36 mouse cellular contexts compared by ENCODE assay signal in the genomic region with DNA sequence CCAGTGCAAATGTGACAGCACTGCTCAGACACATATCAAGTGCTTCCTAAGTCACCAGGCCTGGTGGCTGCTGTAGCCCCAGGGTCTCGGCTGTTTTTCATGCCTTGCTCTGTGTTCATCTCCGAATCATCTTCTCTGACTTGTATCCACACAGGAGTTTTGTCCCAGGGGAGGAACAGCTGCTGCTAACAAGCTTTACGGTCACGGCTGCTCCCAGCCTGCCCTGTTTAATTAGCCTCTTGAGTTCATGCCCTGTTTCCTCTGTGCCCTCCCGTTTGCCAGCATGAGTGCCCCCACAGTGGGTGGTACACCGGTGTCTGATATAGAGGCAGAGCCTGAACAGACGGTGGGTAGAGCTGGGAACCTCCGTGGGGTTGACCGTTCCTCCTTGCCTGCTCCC. TPM values are rescaled to one million over a fixed set of nuclear protein-coding genes. Genes with fewer than 3 reads are reported as not detected.
A peak's percentile ranks its signal among the peaks of the same experiment; 100 is the strongest.
DNase-seq lines count a peak whose midpoint lies in the region; ATAC-seq and TF ChIP-seq lines count a peak whose summit lies in the region.
"Had no signal": no experiment of that assay in that cellular context is flagged by ENCODE, and none has a peak within 500 bp of the region (broad histone marks: within the 10 kb centered on the region; RNA-seq: fewer than 3 reads in every experiment).

No protein-coding gene starts in this region.

- WGBS in hindbrain, embryonic 12.5 days = 69% methylated on average over 9 of the region's 9 CpGs
- WGBS in hindbrain, embryonic 14.5 days = 57% methylated on average over 9 of the region's 9 CpGs

- TF ChIP-seq POLR2A in brain, embryonic 14.5 days (IDR thresholded peaks at IDR 0.05; ENCODE audit: borderline replicate concordance, extremely low read depth, insufficient read depth, insufficient read length, poor library complexity, severe bottlenecking) = no peak

- no peak overlapping the region for H3K4me3 ChIP-seq in hindbrain, embryonic 12.5 days
- H3K4me3 ChIP-seq in hindbrain, embryonic 14.5 days (replicated peaks; ENCODE audit: low read length) = no peak overlapping the region
- no peak overlapping the region for H3K4me3 ChIP-seq in C2C12 (ENCODE audit: insufficient read depth, poor library complexity, severe bottlenecking)
- H3K4me3 ChIP-seq: embryonic facial prominence, embryonic 13.5 days; erythroblast, embryonic 14.5 days; left cerebral cortex, adult 2 months; limb, embryonic 13.5 days; liver, embryonic 12.5 days; megakaryocyte, embryonic 14.5 days; neural tube, embryonic 13.5 days had no signal

- no peak overlapping the region for H3K9ac ChIP-seq in hindbrain, embryonic 12.5 days
- no peak overlapping the region for H3K9ac ChIP-seq in hindbrain, embryonic 14.5 days
- H3K9ac ChIP-seq: embryonic facial prominence, embryonic 13.5 days; limb, embryonic 13.5 days; liver, embryonic 12.5 days; liver, postnatal 0 days; neural tube, embryonic 13.5 days had no signal

- H3K79me2 ChIP-seq in C2C12 (ENCODE audit: control insufficient read depth, insufficient read depth) = no peaks in the 10 kb centered on the region

- no peak for TF ChIP-seq CTCF in C2C12 (IDR thresholded peaks at IDR 0.05; ENCODE audit: control insufficient read depth, insufficient read depth, insufficient read length)
- no peak for TF ChIP-seq CTCF in brain, embryonic 14.5 days (IDR thresholded peaks at IDR 0.05; ENCODE audit: borderline replicate concordance, extremely low read depth, insufficient read depth, insufficient read length)

- no peak overlapping the region for H3K27ac ChIP-seq in hindbrain, embryonic 12.5 days
- H3K27ac ChIP-seq in hindbrain, embryonic 14.5 days = no peak overlapping the region
- H3K27ac ChIP-seq: embryonic facial prominence, embryonic 13.5 days; left cerebral cortex, adult 2 months; limb, embryonic 13.5 days; liver, embryonic 12.5 days; stomach, postnatal 0 days had no signal

- no peaks in the 10 kb centered on the region for H3K27me3 ChIP-seq in hindbrain, embryonic 12.5 days
- no peaks in the 10 kb centered on the region for H3K27me3 ChIP-seq in hindbrain, embryonic 14.5 days (ENCODE audit: control insufficient read depth, insufficient read depth, low read length)
- no peaks in the 10 kb centered on the region for H3K27me3 ChIP-seq in C2C12 (ENCODE audit: control insufficient read depth, insufficient read depth, insufficient read length)
- H3K27me3 ChIP-seq: embryonic facial prominence, embryonic 13.5 days; limb, embryonic 13.5 days; liver, embryonic 12.5 days; megakaryocyte, embryonic 14.5 days; neural tube, embryonic 13.5 days had no signal

- no peak for DNase-seq in hindbrain, embryonic 14.5 days (ENCODE audit: low spot score)
- DNase-seq in brain, embryonic 14.5 days (ENCODE audit: low read depth) = peak; percentile 47
- DNase-seq in retina, embryonic 14.5 days (ENCODE audit: low spot score) = peak; percentile 74
- no peak for DNase-seq in right cerebral cortex, postnatal 10 days (ENCODE audit: low spot score in 2 of 2)
- DNase-seq in layer of hippocampus, adult 9-11 months = no peak
- DNase-seq: adrenal gland, adult 2 months; cerebellum, adult 11 months; cerebellum, adult 9-10 months; cerebellum, postnatal 36 days; embryo, embryonic 11 days; heart, postnatal 14 days; kidney, adult 9 months; kidney, postnatal 14 days; liver, postnatal 0 days; lung, postnatal 4 days; right cerebral cortex, postnatal 25 days; spleen, adult 18-20 months; thymus, adult 18-20 months; thymus, postnatal 25 days had no signal

- H3K4me1 ChIP-seq in hindbrain, embryonic 12.5 days = peaks cover 40% of the 10 kb centered on the region
- peaks cover 19% of the 10 kb centered on the region for H3K4me1 ChIP-seq in hindbrain, embryonic 14.5 days (replicated peaks; ENCODE audit: control insufficient read depth, insufficient read depth, low read length)

- no peaks in the 10 kb centered on the region for H3K9me3 ChIP-seq in hindbrain, embryonic 12.5 days (replicated peaks)
- H3K9me3 ChIP-seq in hindbrain, embryonic 14.5 days (ENCODE audit: control insufficient read depth, low read length) = no peaks in the 10 kb centered on the region
- H3K9me3 ChIP-seq: embryonic facial prominence, embryonic 13.5 days; megakaryocyte, embryonic 14.5 days; neural tube, embryonic 13.5 days had no signal

- H3K79me3 ChIP-seq in C2C12 (ENCODE audit: low read depth) = no peaks in the 10 kb centered on the region

- peak; percentile 15; the same call in 1 of the 2 replicates for ATAC-seq in hindbrain, embryonic 12.5 days (ENCODE audit: low FRiP score)
- no peak for ATAC-seq in hindbrain, embryonic 14.5 days (ENCODE audit: low FRiP score)
- ATAC-seq: activated CD4-positive, CD25-positive, alpha-beta regulatory T cell, adult 4 months; CD4-positive, CD25-positive, alpha-beta regulatory T cell, adult 4 months; forebrain, embryonic 16.5 days; intestine, embryonic 16.5 days; liver, embryonic 12.5 days; liver, postnatal 0 days; lung, postnatal 0 days had no signal

- H3K36me3 ChIP-seq in hindbrain, embryonic 12.5 days = peaks cover 14% of the 10 kb centered on the region
- H3K36me3 ChIP-seq in hindbrain, embryonic 14.5 days (replicated peaks; ENCODE audit: control insufficient read depth, insufficient read depth) = peaks cover 15% of the 10 kb centered on the region; the same call in 1 of the 2 replicates
- peaks cover 53% of the 10 kb centered on the region for H3K36me3 ChIP-seq in C2C12 (ENCODE audit: control insufficient read depth, insufficient read depth)

- no peak overlapping the region for H3ac ChIP-seq in C2C12 (ENCODE audit: control insufficient read depth, insufficient read length, low read depth)

- no peak overlapping the region for H3K4me2 ChIP-seq in hindbrain, embryonic 12.5 days (replicated peaks)
- no peak overlapping the region for H3K4me2 ChIP-seq in hindbrain, embryonic 14.5 days (replicated peaks)
- H3K4me2 ChIP-seq: embryonic facial prominence, embryonic 13.5 days; limb, embryonic 13.5 days; liver, embryonic 12.5 days; neural tube, embryonic 13.5 days had no signal

TF ChIP-seq in C2C12, 6 proteins besides CTCF, POLR2A, EP300 and RAD21:
- TF ChIP-seq MYOG (IDR thresholded peaks at IDR 0.05; ENCODE audit: control insufficient read depth, extremely low read depth, insufficient read length) (no peak), FOSL1 (IDR thresholded peaks at IDR 0.05; ENCODE audit: insufficient read depth, low read length, poor library complexity, severe bottlenecking) (no peak), MYOD1 (IDR thresholded peaks at IDR 0.05; ENCODE audit: control insufficient read depth, insufficient read length, low read depth) (peak; percentile 31)

RNA-seq across cellular contexts. Expression of gene Ak1, which starts 3.5 kb away (rescaled TPM):
- polyA plus RNA-seq in hindbrain, embryonic 12.5 days (2016; fragmentation: Nextera tagmentation; extraction: Ambion mirVana) = 40.4 and 43.2 TPM in 2 replicates
- polyA plus RNA-seq in hindbrain, embryonic 14.5 days (2014; fragmentation: Nextera tagmentation; extraction: Ambion mirVana) = 78.1 and 82.0 TPM in 2 replicates
- polyA plus RNA-seq in C2C12 (2012; fragmentation: generic; extraction: Trizol) = 184 TPM
- 31.0 and 41.5 TPM in 2 replicates for polyA plus RNA-seq in brain, embryonic 14.5 days (2012; rRNA removed)
- polyA plus RNA-seq: CD4-positive, CD25-positive, alpha-beta regulatory T cell, adult 4 months had no signal

RNA-seq across cellular contexts. Expression of gene St6galnac6, which starts 18.5 kb away (rescaled TPM):
- polyA plus RNA-seq in hindbrain, embryonic 12.5 days (2016; fragmentation: Nextera tagmentation; extraction: Ambion mirVana) = 13.5 and 14.3 TPM in 2 replicates
- 8.5 and 9.3 TPM in 2 replicates for polyA plus RNA-seq in hindbrain, embryonic 14.5 days (2014; fragmentation: Nextera tagmentation; extraction: Ambion mirVana)
- polyA plus RNA-seq in C2C12 (2012; fragmentation: generic; extraction: Trizol) = 59.1 TPM
- 16.2 and 22.6 TPM in 2 replicates for polyA plus RNA-seq in brain, embryonic 14.5 days (2012; rRNA removed)

RNA-seq across cellular contexts. Expression of gene Eng, which starts 28.3 kb away (rescaled TPM):
- 31.6 and 32.1 TPM in 2 replicates for polyA plus RNA-seq in hindbrain, embryonic 12.5 days (2016; fragmentation: Nextera tagmentation; extraction: Ambion mirVana)
- 28.1 and 30.5 TPM in 2 replicates for polyA plus RNA-seq in hindbrain, embryonic 14.5 days (2014; fragmentation: Nextera tagmentation; extraction: Ambion mirVana)
- polyA plus RNA-seq in C2C12 (2012; fragmentation: generic; extraction: Trizol) = 1.1 TPM
- polyA plus RNA-seq in brain, embryonic 14.5 days (2012; rRNA removed) = 27.1 and 38.0 TPM in 2 replicates
- polyA plus RNA-seq: activated CD4-positive, CD25-positive, alpha-beta regulatory T cell, adult 4 months; CD4-positive, CD25-positive, alpha-beta regulatory T cell, adult 4 months had no signal

RNA-seq across cellular contexts. Expression of gene St6galnac4, which starts 31.2 kb away (rescaled TPM):
- polyA plus RNA-seq in hindbrain, embryonic 12.5 days (2016; fragmentation: Nextera tagmentation; extraction: Ambion mirVana) = 21.5 and 22.9 TPM in 2 replicates
- 32.3 and 36.8 TPM in 2 replicates for polyA plus RNA-seq in hindbrain, embryonic 14.5 days (2014; fragmentation: Nextera tagmentation; extraction: Ambion mirVana)
- polyA plus RNA-seq in C2C12 (2012; fragmentation: generic; extraction: Trizol) = 82.3 TPM
- polyA plus RNA-seq in brain, embryonic 14.5 days (2012; rRNA removed) = 21.7 and 23.9 TPM in 2 replicates

RNA-seq across cellular contexts. Expression of gene 9430097D07Rik, which starts 42.6 kb away (rescaled TPM):
- polyA plus RNA-seq in hindbrain, embryonic 12.5 days (2016; fragmentation: Nextera tagmentation; extraction: Ambion mirVana) = 0.31 and 0.56 TPM in 2 replicates
- 0.48 and 0.81 TPM in 2 replicates for polyA plus RNA-seq in hindbrain, embryonic 14.5 days (2014; fragmentation: Nextera tagmentation; extraction: Ambion mirVana)
- 0.04 TPM for polyA plus RNA-seq in C2C12 (2012; fragmentation: generic; extraction: Trizol)
- 0.26 and 0.33 TPM in 2 replicates for polyA plus RNA-seq in brain, embryonic 14.5 days (2012; rRNA removed)
- polyA plus RNA-seq: activated CD4-positive, CD25-positive, alpha-beta regulatory T cell, adult 4 months; adrenal gland, adult 2 months; CD4-positive, CD25-positive, alpha-beta regulatory T cell, adult 4 months; embryonic facial prominence, embryonic 13.5 days; erythroblast, embryonic 14.5 days; gonadal fat pad, adult 2 months; heart, embryonic 14.5 days; intestine, embryonic 16.5 days; liver, embryonic 12.5 days; liver, postnatal 0 days; lung, postnatal 0 days; stomach, postnatal 0 days had no signal

Comparison
In these comparisons a context has a peak if more than half of its experiments do, and no peak if none do; other contexts are left out.
1. DNase-seq: peak in brain, embryonic 14.5 days (single experiment) and retina, embryonic 14.5 days (single experiment); none in hindbrain, embryonic 14.5 days (single experiment), right cerebral cortex, postnatal 10 days (0 of 2) and layer of hippocampus, adult 9-11 months (single experiment).
2. RNA of gene Eng, which starts 28.3 kb away (polyA plus RNA-seq): 27.1 to 38.0 TPM in brain, embryonic 14.5 days, 31.6 to 32.1 TPM in hindbrain, embryonic 12.5 days and 28.1 to 30.5 TPM in hindbrain, embryonic 14.5 days; 1.1 TPM in C2C12 (single experiment); every median in the first group is over 10 times any median in the second.